ENCODE assay signal across 7 mouse cellular contexts in genomic region chr7:27650949-27651348, GRCm38 (mm10). TPM values are rescaled to one million over a fixed set of nuclear protein-coding genes. Genes with fewer than 3 reads are reported as not detected.
DNase-seq lines count a peak whose midpoint lies in the region; ATAC-seq lines count a peak whose summit lies in the region.

No protein-coding gene starts in this region.

- H3K4me3 ChIP-seq in forebrain, embryonic 13.5 days, result no peak overlapping the region

- H3K4me1 ChIP-seq in forebrain, embryonic 13.5 days, result peaks cover 27% of the 10 kb centered on the region

- H3K36me3 ChIP-seq in forebrain, embryonic 13.5 days (ENCODE audit: poor library complexity, severe bottlenecking), result peaks cover 8% of the 10 kb centered on the region

- peaks cover 15% of the 10 kb centered on the region; the same call in 1 of the 2 replicates for H3K27me3 ChIP-seq in forebrain, embryonic 13.5 days

- ATAC-seq in forebrain, embryonic 13.5 days, result no peak

- H3K9me3 ChIP-seq in forebrain, embryonic 13.5 days (replicated peaks), result no peaks in the 10 kb centered on the region

- 0 out of 2 replicates have a peak overlapping the region, but pooled peaks have one; percentile 17 for H3K4me2 ChIP-seq in forebrain, embryonic 13.5 days

- H3K9ac ChIP-seq in forebrain, embryonic 13.5 days, result no peak overlapping the region

- DNase-seq in NIH3T3 (ENCODE audit: low read depth), result peak; percentile 97
- peak; percentile 82 for DNase-seq in c-Kit-positive CD71-negative TER-119-negative erythroid progenitor cells, embryonic 14.5 days (ENCODE audit: low read depth)
- DNase-seq in heart, postnatal 36 days, result peak; percentile 69 to 72
- peak; percentile 69 to 77 for DNase-seq in layer of hippocampus, postnatal 10 days (ENCODE audit: low spot score in 2 of 2)
- DNase-seq in lung, postnatal 14 days, result peak; percentile 82
- peak; percentile 74 for DNase-seq in right cerebral cortex, postnatal 4 days

- H3K27ac ChIP-seq in forebrain, embryonic 13.5 days, result no peak overlapping the region

- 7% methylated on average over 10 of the region's 10 CpGs for whole genome bisulfite sequencing in forebrain, embryonic 13.5 days

- intact Hi-C loops in heart, postnatal 36 days (cut with DNase I), result loop anchor here (1.0 to 5.0 kb wide), 3 partner anchors 34 to 74 kb away; no protein-coding TSS in a partner anchor

RNA-seq across cellular contexts. Expression of gene Ttc9b, which starts 2.8 kb away (rescaled TPM):
- polyA plus RNA-seq in forebrain, embryonic 13.5 days (2015; fragmentation: Nextera tagmentation; extraction: Ambion mirVana), result 37.3 and 42.7 TPM in 2 replicates
- not detected for total RNA-seq in heart, postnatal 36 days (2021)
- 100 to 1,000 TPM; 106 to 114 TPM for total RNA-seq in layer of hippocampus, postnatal 10 days (2021)

RNA-seq across cellular contexts. Expression of gene Map3k10, which starts 23.4 kb away (rescaled TPM):
- polyA plus RNA-seq in forebrain, embryonic 13.5 days (2015; fragmentation: Nextera tagmentation; extraction: Ambion mirVana), result 9.0 TPM in 2 replicates
- 10 to 100 TPM; 20.6 to 23.1 TPM for total RNA-seq in heart, postnatal 36 days (2021)
- total RNA-seq in layer of hippocampus, postnatal 10 days (2021), result 100 to 1,000 TPM; 186 to 195 TPM

RNA-seq across cellular contexts. Expression of gene Zfp607b, which starts 38.2 kb away (rescaled TPM):
- polyA plus RNA-seq in forebrain, embryonic 13.5 days (2015; fragmentation: Nextera tagmentation; extraction: Ambion mirVana), result 10.8 and 12.3 TPM in 2 replicates
- under 1 TPM; 0.44 to 0.60 TPM for total RNA-seq in heart, postnatal 36 days (2021)
- 1 to 10 TPM; 9.2 to 9.7 TPM for total RNA-seq in layer of hippocampus, postnatal 10 days (2021)

RNA-seq across cellular contexts. Expression of gene Akt2, which starts 59.6 kb away (rescaled TPM):
- 75.2 and 82.2 TPM in 2 replicates for polyA plus RNA-seq in forebrain, embryonic 13.5 days (2015; fragmentation: Nextera tagmentation; extraction: Ambion mirVana)
- 100 to 1,000 TPM; 172 to 194 TPM for total RNA-seq in heart, postnatal 36 days (2021)
- total RNA-seq in layer of hippocampus, postnatal 10 days (2021), result 10 to 100 TPM; 92.7 to 94.8 TPM

Comparison
In these comparisons a context has a peak if more than half of its experiments do, and no peak if none do; other contexts are left out.
1. RNA of gene Ttc9b, which starts 2.8 kb away (total RNA-seq): 106 to 114 TPM in layer of hippocampus, postnatal 10 days; not detected in heart, postnatal 36 days; every median in the first group is over 100 times any median in the second.
2. RNA of gene Map3k10, which starts 23.4 kb away (total RNA-seq): 186 to 195 TPM in layer of hippocampus, postnatal 10 days; 20.6 to 23.1 TPM in heart, postnatal 36 days; every median in the first group is over 4 times any median in the second.
3. RNA of gene Zfp607b, which starts 38.2 kb away (total RNA-seq): 9.2 to 9.7 TPM in layer of hippocampus, postnatal 10 days; 0.44 to 0.60 TPM in heart, postnatal 36 days; every median in the first group is over 4 times any median in the second.
4. Peak in every context shown above with its lines, with median percentiles within 50 percentile points of each other: DNase-seq.